Mouse (Mus musculus) gastrocnemius, postnatal 10 days (tissue): ENCODE data around the gene Olfr1037. TPM values are rescaled to one million over a fixed set of nuclear protein-coding genes. Genes with fewer than 3 reads are reported as not detected.
"Not testable (repeated sequence)": the region's sequence is repeated elsewhere in the genome, so short reads cannot be mapped to it uniquely, and the experiment has no call there.

Experiments
- DNase-seq: peaks from one replicate; pipeline ENCODE4 v3.0.0; 2021; ENCODE audit warnings: mixed read lengths
- long read RNA-seq, 2 experiments: library from polyadenylated mRNA; stranded (forward); transcript quantifications; one replicate each; pipeline ENCODE4 v2.0.0; 2021
- total RNA-seq, 2 experiments: library from RNA; stranded (reverse); gene quantifications; 2 replicates each; pipeline ENCODE4 v1.2.3; 2021

The Olfr1037 gene
- total RNA-seq = not detected
- long read RNA-seq, experiment 1 = 0 reads
- long read RNA-seq, experiment 2 = 0 reads

DNA sequence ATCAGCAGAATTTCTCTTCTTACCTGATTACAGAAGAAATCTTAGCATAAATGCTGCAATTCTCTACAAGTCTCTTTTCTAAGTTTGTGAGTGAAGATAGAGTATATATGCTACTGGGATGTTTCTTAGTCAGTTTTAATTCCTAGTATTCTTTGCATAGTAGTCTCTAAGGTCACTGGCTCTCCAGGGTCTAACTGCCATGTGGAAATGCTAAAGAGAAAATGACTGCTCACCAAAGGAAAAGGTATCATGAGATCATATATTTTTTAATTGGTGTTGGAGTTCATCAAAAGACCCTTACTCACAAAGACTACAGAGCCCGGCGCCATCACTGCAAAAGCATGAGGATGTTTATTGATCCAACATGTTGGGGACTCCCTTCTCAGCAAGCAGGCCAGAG lies at the start of gene Olfr1037:
Gene Olfr1037, minus strand, starts transcription at position 101 of the 400 bp plus-strand sequence.
- DNase-seq = no peak

DNA sequence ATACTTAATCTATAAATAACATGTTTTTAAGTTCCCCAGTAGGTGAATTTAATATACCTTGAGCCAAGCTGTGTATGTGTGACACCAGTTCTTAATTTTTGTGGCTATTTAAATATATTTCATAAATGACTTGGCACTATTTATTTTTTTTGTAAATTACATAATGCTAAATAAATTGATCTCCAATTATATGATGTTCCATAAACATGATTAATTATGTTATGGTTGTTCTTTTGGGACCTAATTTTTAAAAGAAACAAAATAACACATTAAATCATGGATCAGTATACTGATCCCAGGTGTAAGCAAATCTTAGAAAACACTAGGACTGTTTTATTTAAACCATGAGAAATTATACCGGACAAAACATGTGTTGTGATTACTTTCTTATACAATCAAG lies 48.6 kb upstream of the Olfr1037 start, which contains the start of gene Olfr1039:
Gene Olfr1039, minus strand, starts transcription at position 101 of the 400 bp plus-strand sequence.
- no peak for DNase-seq

DNA sequence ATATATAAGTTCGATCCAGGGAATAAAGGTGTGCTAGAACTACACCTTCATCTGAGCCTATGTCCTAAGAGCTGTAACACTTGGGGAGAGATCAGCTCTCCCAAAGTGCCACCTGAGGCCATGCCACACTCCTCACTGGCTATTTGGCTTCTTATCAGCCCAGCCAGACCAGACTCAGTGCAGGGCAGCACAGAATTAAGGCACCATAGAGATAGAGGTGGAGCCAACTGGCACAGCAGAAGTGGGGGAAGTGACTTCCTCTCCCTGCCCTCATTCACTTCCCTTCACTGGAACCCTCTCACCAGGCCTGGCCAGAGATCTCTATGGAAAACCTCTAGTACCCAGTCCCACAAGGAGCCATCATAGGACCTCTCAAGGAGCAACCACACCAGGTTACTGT lies 6.7 kb downstream of the Olfr1037 start:
- DNase-seq = not testable (repeated sequence)

DNA sequence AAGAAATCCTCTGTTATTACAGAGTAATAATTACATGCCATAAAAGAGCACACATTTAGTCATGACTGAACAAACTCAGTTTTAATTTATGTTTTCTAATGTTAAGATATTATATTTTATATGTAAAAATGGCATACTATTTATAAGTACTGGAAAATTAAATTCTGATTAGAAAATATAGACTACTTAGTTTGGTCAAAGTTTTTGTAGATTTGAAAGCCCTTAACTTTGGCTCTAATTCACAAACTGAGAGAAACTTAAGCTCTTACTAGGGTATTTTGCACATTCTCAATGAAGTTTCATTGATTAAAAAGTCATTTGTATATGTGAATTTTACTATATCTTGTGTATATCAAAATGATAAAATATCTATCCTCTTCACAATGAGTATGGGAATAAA lies 13.5 kb downstream of the Olfr1037 start, which contains the start of gene Olfr1036:
Gene Olfr1036, plus strand, starts transcription at position 301 of the 400 bp plus-strand sequence.
- not testable (repeated sequence) for DNase-seq

DNA sequence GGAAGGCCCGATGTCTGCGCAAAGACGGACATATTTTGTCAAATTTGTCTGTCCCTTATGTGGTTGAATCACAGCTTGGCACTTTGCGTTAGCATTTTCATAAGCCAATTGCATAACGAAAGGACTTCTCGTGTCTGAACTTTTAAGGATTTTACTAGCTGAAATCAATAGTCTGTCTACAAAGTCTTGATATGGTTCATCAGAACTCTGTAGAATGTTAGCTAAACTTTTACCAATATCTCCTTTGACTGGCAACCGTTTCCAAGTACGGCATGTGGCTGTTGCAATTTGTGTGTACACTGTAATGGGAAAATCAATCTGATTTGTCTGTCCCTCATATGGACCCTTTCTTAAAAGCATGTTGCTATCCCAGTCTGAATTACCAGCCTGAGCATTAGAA lies 17.0 kb downstream of the Olfr1037 start:
- no peak for DNase-seq

DNA sequence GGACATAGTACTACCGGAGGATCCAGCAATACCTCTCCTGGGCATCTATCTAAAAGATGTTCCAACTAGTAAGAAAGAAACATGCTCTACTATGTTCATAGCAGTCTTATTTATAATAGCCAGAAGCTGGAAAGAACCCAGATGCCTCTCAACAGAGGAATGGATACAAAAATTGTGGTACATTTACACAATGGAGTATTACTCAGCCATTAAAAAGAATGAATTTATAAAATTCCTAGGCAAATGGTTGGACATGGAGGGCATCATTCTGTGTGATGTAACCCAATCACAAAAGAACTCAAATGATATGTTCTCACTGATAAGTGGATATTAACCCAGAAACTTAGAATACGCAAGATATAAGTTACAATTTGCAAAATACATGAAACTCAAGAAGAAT lies 23.4 kb downstream of the Olfr1037 start:
- DNase-seq = not testable (repeated sequence)

DNA sequence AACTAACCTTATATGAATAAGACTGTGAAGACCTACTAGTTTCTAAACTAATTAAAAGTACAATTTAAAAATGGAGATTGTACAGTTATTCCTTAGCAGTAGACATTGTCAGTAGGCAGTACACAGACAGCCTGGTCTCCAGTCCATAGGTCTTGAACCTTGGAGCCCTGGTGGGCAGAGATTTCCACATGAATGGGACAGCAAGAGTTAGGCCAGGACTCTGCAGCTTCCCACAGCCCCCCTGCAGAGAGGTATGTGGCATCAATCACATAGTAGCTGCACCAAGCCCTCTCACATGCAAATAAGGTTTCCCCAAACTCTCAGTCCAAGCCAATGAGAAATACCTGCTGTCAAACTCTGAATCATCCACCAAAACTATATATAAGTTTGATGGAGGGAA lies 36.4 kb downstream of the Olfr1037 start:
- not testable (repeated sequence) for DNase-seq

DNA sequence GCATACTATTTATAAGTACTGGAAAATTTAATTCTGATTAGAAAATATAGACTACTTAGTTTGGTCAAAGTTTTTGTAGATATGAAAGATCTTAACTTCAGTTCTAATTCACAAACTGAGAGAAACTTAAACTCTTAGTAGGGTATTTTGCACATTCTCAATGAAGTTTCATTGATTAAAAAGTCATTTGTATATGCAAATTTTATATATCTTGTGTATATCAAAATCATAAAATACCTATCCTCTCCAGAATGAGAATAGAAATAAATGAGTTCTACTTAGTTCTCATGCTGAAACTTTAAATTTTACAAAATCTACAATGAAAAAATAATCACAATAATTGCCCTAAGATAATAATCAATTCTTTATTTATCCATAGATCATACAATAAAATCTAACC lies 41.6 kb downstream of the Olfr1037 start, which contains the start of gene Olfr1034:
Gene Olfr1034, plus strand, starts transcription at position 301 of the 400 bp plus-strand sequence.
- DNase-seq = no peak

Other genes with a start within 250 kb of the Olfr1037 start
- gene Olfr1019, start 241.9 kb downstream of the Olfr1037 start, total RNA-seq = not detected
- not detected for gene Olfr1020, start 240.4 kb downstream of the Olfr1037 start, total RNA-seq
- gene Olfr1022, start 218.8 kb downstream of the Olfr1037 start, total RNA-seq = not detected
- gene Olfr1023, start 201.7 kb downstream of the Olfr1037 start, total RNA-seq = not detected
- not detected for gene Olfr1024, start 182.3 kb downstream of the Olfr1037 start, total RNA-seq
- gene Olfr1025-ps1, start 172.2 kb downstream of the Olfr1037 start, total RNA-seq = not detected
- not detected for gene Olfr1026, start 165.8 kb downstream of the Olfr1037 start, total RNA-seq
- not detected for gene Olfr1028, start 136.9 kb downstream of the Olfr1037 start, total RNA-seq
- gene Olfr1029, start 113.5 kb downstream of the Olfr1037 start, total RNA-seq = not detected
- not detected for gene Olfr1030, start 108.1 kb downstream of the Olfr1037 start, total RNA-seq
- not detected for gene Olfr1031, start 97.1 kb downstream of the Olfr1037 start, total RNA-seq
- gene Olfr1032, start 81.8 kb downstream of the Olfr1037 start, total RNA-seq = not detected
- gene Olfr1033, start 66.8 kb downstream of the Olfr1037 start, total RNA-seq = under 1 TPM; 0.09 to 0.45 TPM
- gene Olfr1034, start 41.5 kb downstream of the Olfr1037 start, total RNA-seq = not detected
- gene Olfr1036, start 13.4 kb downstream of the Olfr1037 start, total RNA-seq = not detected
- not detected for gene Olfr1039, start 48.5 kb upstream of the Olfr1037 start, total RNA-seq
- gene Olfr1040, start 59.3 kb upstream of the Olfr1037 start, total RNA-seq = not detected
- not detected for gene Olfr1042, start 74.5 kb upstream of the Olfr1037 start, total RNA-seq
- gene Olfr1043, start 80.1 kb upstream of the Olfr1037 start, total RNA-seq = not detected
- gene Olfr1044, start 90.4 kb upstream of the Olfr1037 start, total RNA-seq = not detected
- gene Olfr52, start 98.3 kb upstream of the Olfr1037 start, total RNA-seq = not detected
- not detected for gene Olfr1045, start 115.6 kb upstream of the Olfr1037 start, total RNA-seq
- gene Olfr1046, start 131.9 kb upstream of the Olfr1037 start, total RNA-seq = not detected
- gene Olfr1047, start 144.0 kb upstream of the Olfr1037 start, total RNA-seq = not detected
- gene Olfr1048, start 152.9 kb upstream of the Olfr1037 start, total RNA-seq = not detected
- gene Olfr1049, start 170.9 kb upstream of the Olfr1037 start, total RNA-seq = not detected
- not detected for gene Olfr1051, start 191.7 kb upstream of the Olfr1037 start, total RNA-seq
- gene Olfr1052, start 205.1 kb upstream of the Olfr1037 start, total RNA-seq = not detected
- not detected for gene Olfr1053, start 227.9 kb upstream of the Olfr1037 start, total RNA-seq
- not detected for gene Olfr1054, start 248.0 kb upstream of the Olfr1037 start, total RNA-seq